Mouse (Mus musculus): Measurements from ENCODE around the gene Tbca. TPM values are rescaled to one million over a fixed set of nuclear protein-coding genes. Genes with fewer than 3 reads are reported as not detected.

Gene Tbca
- polyA plus RNA-seq, 1 experiment from 2014 or later, result 150 TPM

GRCm38 (mm10) chr13:94885291-94886235, 96.9 kb downstream of the Tbca start:
- H3K9me3 ChIP-seq (ENCODE audit: low read length), result no peaks in the 10 kb centered on the region
- no peak for DNase-seq
- no peak overlapping the region for H3K9ac ChIP-seq (replicated peaks)
- peaks cover 14% of the 10 kb centered on the region for H3K4me1 ChIP-seq (ENCODE audit: insufficient read depth)
- H3K27ac ChIP-seq (ENCODE audit: low read depth), result no peak overlapping the region
- H3K27me3 ChIP-seq (ENCODE audit: insufficient read depth, low read length), result peaks cover 81% of the 10 kb centered on the region
- H3K36me3 ChIP-seq (replicated peaks; ENCODE audit: insufficient read depth, low read length), result no peaks in the 10 kb centered on the region
- no peak for ATAC-seq
- H3K4me2 ChIP-seq (ENCODE audit: low read depth, low read length), result 0 out of 2 replicates have a peak overlapping the region, but pooled peaks have one; percentile 6
- no peak overlapping the region for H3K4me3 ChIP-seq (ENCODE audit: low read depth, low read length)
- 3% methylated on average over 55 of the region's 81 CpGs for WGBS (ENCODE audit: insufficient replicate concordance)
- no peak for TF ChIP-seq CTCF (IDR thresholded peaks at IDR 0.05; ENCODE audit: low read depth)
- TF ChIP-seq EP300 (IDR thresholded peaks at IDR 0.05; ENCODE audit: low read depth), result no peak

Other genes with a start within 250 kb of the Tbca start
- not detected in 2 replicates for gene Otp, start 86.7 kb downstream of the Tbca start, polyA plus RNA-seq (2015; fragmentation: Nextera tagmentation; extraction: Ambion mirVana)
- gene Wdr41, start 187.4 kb downstream of the Tbca start, polyA plus RNA-seq (2015; fragmentation: Nextera tagmentation; extraction: Ambion mirVana), result 7.4 and 7.5 TPM in 2 replicates